Mouse (Mus musculus) ES-E14 (cell line): ENCODE results near the gene Mrgpra2b.
"Not testable (repeated sequence)": the region's sequence is repeated elsewhere in the genome, so short reads cannot be mapped to it uniquely, and the experiment has no call there.

ENCODE experiments used
- HCFC1 ChIP-seq: IDR thresholded peaks from 2 replicates; pipeline ENCODE4 v1.6.1; 2012; ENCODE audit warnings: low read length, inconsistent platforms, borderline replicate concordance; ENCODE audit not compliant: insufficient read depth
- MAFK ChIP-seq: IDR thresholded peaks from 2 replicates; pipeline ENCODE4 v1.6.1; 2014; ENCODE audit warnings: mild to moderate bottlenecking, low read depth, low read length, inconsistent platforms; ENCODE audit not compliant: insufficient read depth
- ZC3H11A ChIP-seq: IDR thresholded peaks from 2 replicates; pipeline ENCODE4 v1.6.1; 2012; ENCODE audit warnings: low read depth, mild to moderate bottlenecking, inconsistent platforms, low read length, borderline replicate concordance
- ZNF384 ChIP-seq: IDR thresholded peaks from 2 replicates; pipeline ENCODE4 v1.6.1; 2012; ENCODE audit warnings: low read depth, low read length, inconsistent platforms

GRCm38 (mm10) chr7:47483181-47483580 is 45.5 kb downstream of the Mrgpra2b start:
- TF ChIP-seq ZC3H11A, ZNF384, HCFC1, MAFK: not testable (repeated sequence)
